Mouse (Mus musculus) naive thymus-derived CD4-positive, alpha-beta T cell, adult 2 months (primary cell): ENCODE results near the gene Tlcd2.

Source experiments
- DNase-seq: peaks from one replicate; pipeline ENCODE4 v3.0.0-alpha.2; 2011; ENCODE audit warnings: low read depth

Gene Tlcd2

GRCm38 (mm10) chr11:75460844-75461742, at the start of gene Tlcd2:
Gene Tlcd2 (plus strand): TSS chr11:75461715.
- peak; percentile 99 for DNase-seq

GRCm38 (mm10) chr11:75415096-75415495, 46.4 kb upstream of the Tlcd2 start:
- peak; percentile 61 for DNase-seq

GRCm38 (mm10) chr11:75415994-75416393, 45.5 kb upstream of the Tlcd2 start:
- DNase-seq: no peak

GRCm38 (mm10) chr11:75420037-75420436, 41.5 kb upstream of the Tlcd2 start:
- DNase-seq: no peak

- no peak for DNase-seq
Observed at GRCm38 (mm10) chr11:75420810-75421374, 40.6 kb upstream of the Tlcd2 start.

GRCm38 (mm10) chr11:75421375-75422012, 40.0 kb upstream of the Tlcd2 start:
- no peak for DNase-seq

- no peak for DNase-seq
Observed at GRCm38 (mm10) chr11:75422013-75422792, 39.3 kb upstream of the Tlcd2 start, which contains the start of gene Serpinf1. Gene Serpinf1 (minus strand): TSS chr11:75422701.

GRCm38 (mm10) chr11:75423091-75423490, 38.4 kb upstream of the Tlcd2 start:
- no peak for DNase-seq

GRCm38 (mm10) chr11:75424033-75424432, 37.5 kb upstream of the Tlcd2 start:
- no peak for DNase-seq

- DNase-seq: no peak
Observed at GRCm38 (mm10) chr11:75424459-75424858, 37.1 kb upstream of the Tlcd2 start.

- DNase-seq: peak; percentile 79
Observed at GRCm38 (mm10) chr11:75429019-75429705, 32.4 kb upstream of the Tlcd2 start.

- no peak for DNase-seq
Observed at GRCm38 (mm10) chr11:75431307-75431706, 30.2 kb upstream of the Tlcd2 start.

GRCm38 (mm10) chr11:75434138-75434537, 27.4 kb upstream of the Tlcd2 start:
- peak; percentile 30 for DNase-seq

GRCm38 (mm10) chr11:75438194-75438593, 23.3 kb upstream of the Tlcd2 start:
- no peak for DNase-seq

- no peak for DNase-seq
Observed at GRCm38 (mm10) chr11:75438804-75439203, 22.7 kb upstream of the Tlcd2 start.

- no peak for DNase-seq
Observed at GRCm38 (mm10) chr11:75439363-75439762, 22.2 kb upstream of the Tlcd2 start, which contains the start of gene Serpinf2. Gene Serpinf2 (minus strand): TSS chr11:75439591.

- no peak for DNase-seq
Observed at GRCm38 (mm10) chr11:75439951-75440350, 21.6 kb upstream of the Tlcd2 start.

GRCm38 (mm10) chr11:75441034-75441433, 20.5 kb upstream of the Tlcd2 start:
- DNase-seq: no peak

- no peak for DNase-seq
Observed at GRCm38 (mm10) chr11:75441601-75442000, 19.9 kb upstream of the Tlcd2 start.

GRCm38 (mm10) chr11:75443711-75444110, 17.8 kb upstream of the Tlcd2 start:
- no peak for DNase-seq

- DNase-seq: no peak
Observed at GRCm38 (mm10) chr11:75448575-75448974, 12.9 kb upstream of the Tlcd2 start.
